Mouse (Mus musculus) CD4-positive naive resting alpha-beta T cell, adult 76 days (primary cell): ENCODE data around the gene Olfr203. TPM values are rescaled to one million over a fixed set of nuclear protein-coding genes. Genes with fewer than 3 reads are reported as not detected.

Experiments
- total RNA-seq: library from RNA; stranded (reverse); gene quantifications from one replicate; pipeline ENCODE4 v1.2.4, GENCODE M21; 2023

Olfr203 gene
- total RNA-seq = not detected

GRCm38 (mm10) chr16:59298581-59298980 is at the start of gene Olfr203:
Olfr203 (plus strand) TSS chr16:59298881.

GRCm38 (mm10) chr16:59272532-59272931 is 26.1 kb upstream of the Olfr203 start, which contains the start of gene Olfr201:
Olfr201 (minus strand) TSS chr16:59272632.

GRCm38 (mm10) chr16:59286693-59287092 is 12.0 kb upstream of the Olfr203 start, which contains the start of gene Olfr202:
Olfr202 (minus strand) TSS chr16:59286793.

GRCm38 (mm10) chr16:59318148-59318547 is 19.5 kb downstream of the Olfr203 start, which contains the start of gene Olfr204:
Olfr204 (minus strand) TSS chr16:59318248.

GRCm38 (mm10) chr16:59331038-59331437 is 32.4 kb downstream of the Olfr203 start, which contains the start of gene Olfr205:
Olfr205 (minus strand) TSS chr16:59331138.

GRCm38 (mm10) chr16:59349146-59349545 is 50.5 kb downstream of the Olfr203 start, which contains the start of gene Olfr206:
Olfr206 (minus strand) TSS chr16:59349246.

Other genes with a start within 250 kb of the Olfr203 start
- not detected for gene Olfr190, start 220.9 kb upstream of the Olfr203 start, total RNA-seq
- not detected for gene Olfr191, start 209.1 kb upstream of the Olfr203 start, total RNA-seq
- not detected for gene Olfr193, start 187.0 kb upstream of the Olfr203 start, total RNA-seq
- not detected for gene Olfr194, start 177.8 kb upstream of the Olfr203 start, total RNA-seq
- gene Olfr195, start 151.8 kb upstream of the Olfr203 start, total RNA-seq = not detected
- not detected for gene Olfr196, start 128.4 kb upstream of the Olfr203 start, total RNA-seq
- gene Olfr198, start 95.3 kb upstream of the Olfr203 start, total RNA-seq = not detected
- not detected for gene Olfr199, start 79.1 kb upstream of the Olfr203 start, total RNA-seq
- gene Olfr201, start 26.2 kb upstream of the Olfr203 start, total RNA-seq = not detected
- not detected for gene Olfr202, start 12.1 kb upstream of the Olfr203 start, total RNA-seq
- not detected for gene Olfr204, start 19.4 kb downstream of the Olfr203 start, total RNA-seq
- not detected for gene Olfr205, start 32.3 kb downstream of the Olfr203 start, total RNA-seq
- not detected for gene Olfr206, start 50.4 kb downstream of the Olfr203 start, total RNA-seq
- not detected for gene Olfr209, start 65.1 kb downstream of the Olfr203 start, total RNA-seq
- not detected for gene Gabrr3, start 108.5 kb downstream of the Olfr203 start, total RNA-seq
- 30.3 TPM for gene Riox2, start 172.9 kb downstream of the Olfr203 start, total RNA-seq